Mouse (Mus musculus) bone marrow macrophage, adult 2 months (primary cell): ENCODE data around the gene Plagl2.

ENCODE experiments used
- CTCF ChIP-seq: IDR thresholded peaks from 2 replicates; pipeline ENCODE4 v1.5.1; 2012; ENCODE audit warnings: low read depth, mild to moderate bottlenecking, low read length, moderate library complexity
- POLR2A ChIP-seq: IDR thresholded peaks from 2 replicates; pipeline ENCODE4 v1.6.1; 2012; ENCODE audit warnings: mild to moderate bottlenecking, low read depth, low read length, borderline replicate concordance

DNA sequence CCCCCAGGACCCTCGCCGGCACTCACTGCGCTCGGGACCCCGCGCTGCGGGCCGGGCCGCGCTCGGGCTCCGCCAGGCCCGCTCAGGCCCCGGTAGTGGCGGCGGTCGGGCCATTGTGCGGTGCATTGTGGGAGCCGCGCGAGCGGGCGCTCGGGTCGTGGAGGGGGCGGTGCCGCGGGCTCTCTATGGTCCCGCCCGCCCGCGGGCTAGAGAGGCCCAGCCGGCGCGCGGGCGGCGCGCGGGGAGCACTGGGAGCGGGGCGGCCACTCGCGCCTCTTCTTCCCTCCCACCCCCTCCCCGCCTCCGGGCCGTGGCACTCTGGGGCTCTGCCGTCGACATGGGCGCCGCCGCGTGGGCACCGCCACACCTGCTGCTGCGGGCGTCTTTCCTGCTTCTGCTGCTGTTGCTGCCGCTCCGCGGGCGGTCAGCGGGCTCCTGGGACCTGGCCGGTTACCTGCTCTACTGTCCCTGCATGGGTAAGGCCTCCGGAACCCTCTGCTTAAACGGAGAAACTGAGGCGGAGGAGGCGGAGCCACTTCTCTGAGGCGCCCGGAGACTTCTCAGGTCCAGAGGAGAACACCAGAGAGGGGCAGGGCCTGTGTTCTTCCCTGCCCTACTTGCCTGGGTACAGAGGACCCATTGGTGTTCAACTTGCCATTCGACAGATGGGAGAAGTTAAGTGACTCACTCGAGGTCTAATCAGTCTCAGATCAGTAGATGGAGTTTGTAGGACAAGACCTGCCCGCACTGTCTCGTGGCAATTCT is at the start of gene Plagl2, which contains the start of gene Pofut1:
- TF ChIP-seq POLR2A (no peak; the same call in 1 of the 2 replicates), CTCF (0 out of 2 replicates have a peak, but pooled peaks have one; percentile 25)
